Mouse (Mus musculus): ENCODE data around the gene Camk1d. TPM values are rescaled to one million over a fixed set of nuclear protein-coding genes. Genes with fewer than 3 reads are reported as not detected.

Camk1d gene
- polyA plus RNA-seq (2016; fragmentation: Nextera tagmentation; extraction: Ambion mirVana) = 2.2 and 3.1 TPM in 2 replicates

GRCm38 (mm10) chr2:5714211-5715053, at the start of gene Camk1d:
Camk1d (minus strand) TSS chr2:5714515.
- Histone ChIP-seq H3K4me3 (peak within 1 kb of the TSS; percentile 76), H3K4me1 (replicated peaks) (peaks cover 12% of the 10 kb centered on the region; the same call in 1 of the 2 replicates), H3K27me3 (replicated peaks) (peaks cover 35% of the 10 kb centered on the region), H3K4me2 (peak within 1 kb of the TSS; percentile 90), H3K36me3 (no peaks in the 10 kb centered on the region), H3K27ac (ENCODE audit: poor library complexity, severe bottlenecking) (no peak within 1 kb of the TSS), H3K9ac (peak within 1 kb of the TSS; percentile 64), H3K9me3 (replicated peaks) (peaks cover 8% of the 10 kb centered on the region)
- WGBS = under 1% methylated on average over 73 of the region's 80 CpGs
- ATAC-seq (ENCODE audit: insufficient number of reproducible peaks, low FRiP score) = peak; percentile 78

- Histone ChIP-seq H3K4me2 (no peak overlapping the region), H3K4me1 (replicated peaks) (no peaks in the 10 kb centered on the region), H3K27ac (ENCODE audit: poor library complexity, severe bottlenecking) (no peak overlapping the region), H3K4me3 (no peak overlapping the region), H3K27me3 (replicated peaks) (no peaks in the 10 kb centered on the region), H3K36me3 (no peaks in the 10 kb centered on the region), H3K9me3 (replicated peaks) (no peaks in the 10 kb centered on the region), H3K9ac (no peak overlapping the region)
- ATAC-seq (ENCODE audit: insufficient number of reproducible peaks, low FRiP score) = no peak
- WGBS = 94% methylated on average over 3 of the region's 3 CpGs
Measured at GRCm38 (mm10) chr2:5762031-5762430, 47.7 kb upstream of the Camk1d start.

- no peaks in the 10 kb centered on the region for H3K9me3 ChIP-seq (replicated peaks)
- no peak overlapping the region for H3K4me2 ChIP-seq
- H3K27ac ChIP-seq (ENCODE audit: poor library complexity, severe bottlenecking) = no peak overlapping the region
- WGBS = 87% methylated on average over 8 of the region's 8 CpGs
- ATAC-seq (ENCODE audit: insufficient number of reproducible peaks, low FRiP score) = no peak
- H3K4me3 ChIP-seq = no peak overlapping the region
- H3K9ac ChIP-seq = no peak overlapping the region
- no peaks in the 10 kb centered on the region for H3K4me1 ChIP-seq (replicated peaks)
- no peaks in the 10 kb centered on the region for H3K27me3 ChIP-seq (replicated peaks)
- H3K36me3 ChIP-seq = no peaks in the 10 kb centered on the region
Measured at GRCm38 (mm10) chr2:5760479-5761008, 46.2 kb upstream of the Camk1d start.

GRCm38 (mm10) chr2:5758569-5758968, 44.3 kb upstream of the Camk1d start:
- Histone ChIP-seq H3K27ac (ENCODE audit: poor library complexity, severe bottlenecking) (no peak overlapping the region), H3K9me3 (replicated peaks) (no peaks in the 10 kb centered on the region), H3K4me2 (no peak overlapping the region), H3K9ac (no peak overlapping the region), H3K36me3 (no peaks in the 10 kb centered on the region), H3K4me1 (replicated peaks) (no peaks in the 10 kb centered on the region), H3K27me3 (replicated peaks) (no peaks in the 10 kb centered on the region), H3K4me3 (no peak overlapping the region)
- ATAC-seq (ENCODE audit: insufficient number of reproducible peaks, low FRiP score) = no peak
- WGBS = 82% methylated on average over 2 of the region's 2 CpGs

GRCm38 (mm10) chr2:5750872-5751271, 36.6 kb upstream of the Camk1d start:
- 78% methylated on average over 3 of the region's 3 CpGs for WGBS
- no peak overlapping the region for H3K4me3 ChIP-seq
- ATAC-seq (ENCODE audit: insufficient number of reproducible peaks, low FRiP score) = no peak
- no peaks in the 10 kb centered on the region for H3K27me3 ChIP-seq (replicated peaks)
- no peak overlapping the region for H3K4me2 ChIP-seq
- H3K4me1 ChIP-seq (replicated peaks) = no peaks in the 10 kb centered on the region
- H3K9me3 ChIP-seq (replicated peaks) = no peaks in the 10 kb centered on the region
- no peak overlapping the region for H3K27ac ChIP-seq (ENCODE audit: poor library complexity, severe bottlenecking)
- no peak overlapping the region for H3K9ac ChIP-seq
- H3K36me3 ChIP-seq = no peaks in the 10 kb centered on the region

GRCm38 (mm10) chr2:5749210-5749609, 34.9 kb upstream of the Camk1d start:
- Histone ChIP-seq H3K27ac (ENCODE audit: poor library complexity, severe bottlenecking) (no peak overlapping the region), H3K4me3 (no peak overlapping the region), H3K27me3 (replicated peaks) (no peaks in the 10 kb centered on the region), H3K4me1 (replicated peaks) (no peaks in the 10 kb centered on the region), H3K4me2 (no peak overlapping the region), H3K36me3 (no peaks in the 10 kb centered on the region), H3K9me3 (replicated peaks) (no peaks in the 10 kb centered on the region), H3K9ac (no peak overlapping the region)
- no peak for ATAC-seq (ENCODE audit: insufficient number of reproducible peaks, low FRiP score)
- WGBS = 68% methylated on average over 6 of the region's 6 CpGs

- Histone ChIP-seq H3K9me3 (replicated peaks) (no peaks in the 10 kb centered on the region), H3K4me1 (replicated peaks) (no peaks in the 10 kb centered on the region), H3K27me3 (replicated peaks) (no peaks in the 10 kb centered on the region), H3K36me3 (no peaks in the 10 kb centered on the region), H3K4me3 (no peak overlapping the region), H3K4me2 (no peak overlapping the region), H3K27ac (ENCODE audit: poor library complexity, severe bottlenecking) (no peak overlapping the region), H3K9ac (no peak overlapping the region)
- WGBS = 71% methylated on average over 5 of the region's 5 CpGs
- no peak for ATAC-seq (ENCODE audit: insufficient number of reproducible peaks, low FRiP score)
Measured at GRCm38 (mm10) chr2:5747545-5748043, 33.3 kb upstream of the Camk1d start.

- Histone ChIP-seq H3K9ac (no peak overlapping the region), H3K4me1 (replicated peaks) (no peaks in the 10 kb centered on the region), H3K27ac (ENCODE audit: poor library complexity, severe bottlenecking) (no peak overlapping the region), H3K4me2 (no peak overlapping the region), H3K36me3 (no peaks in the 10 kb centered on the region), H3K4me3 (no peak overlapping the region), H3K27me3 (replicated peaks) (no peaks in the 10 kb centered on the region), H3K9me3 (replicated peaks) (no peaks in the 10 kb centered on the region)
- no peak for ATAC-seq (ENCODE audit: insufficient number of reproducible peaks, low FRiP score)
- WGBS = 67% methylated on average over 12 of the region's 12 CpGs
Measured at GRCm38 (mm10) chr2:5746529-5746928, 32.2 kb upstream of the Camk1d start.

- Histone ChIP-seq H3K4me1 (replicated peaks) (no peaks in the 10 kb centered on the region), H3K9me3 (replicated peaks) (no peaks in the 10 kb centered on the region), H3K4me2 (no peak overlapping the region), H3K36me3 (no peaks in the 10 kb centered on the region), H3K9ac (no peak overlapping the region), H3K27ac (ENCODE audit: poor library complexity, severe bottlenecking) (no peak overlapping the region), H3K4me3 (no peak overlapping the region), H3K27me3 (replicated peaks) (no peaks in the 10 kb centered on the region)
- no peak for ATAC-seq (ENCODE audit: insufficient number of reproducible peaks, low FRiP score)
- WGBS = 77% methylated on average over 8 of the region's 8 CpGs
Measured at GRCm38 (mm10) chr2:5743886-5744285, 29.6 kb upstream of the Camk1d start.

GRCm38 (mm10) chr2:5740913-5741312, 26.6 kb upstream of the Camk1d start:
- WGBS = 78% methylated on average over 1 of the region's 1 CpGs
- Histone ChIP-seq H3K27ac (ENCODE audit: poor library complexity, severe bottlenecking) (no peak overlapping the region), H3K9ac (no peak overlapping the region), H3K9me3 (replicated peaks) (no peaks in the 10 kb centered on the region), H3K4me1 (replicated peaks) (no peaks in the 10 kb centered on the region), H3K4me2 (no peak overlapping the region), H3K27me3 (replicated peaks) (no peaks in the 10 kb centered on the region), H3K36me3 (no peaks in the 10 kb centered on the region), H3K4me3 (no peak overlapping the region)
- no peak for ATAC-seq (ENCODE audit: insufficient number of reproducible peaks, low FRiP score)

GRCm38 (mm10) chr2:5735881-5736280, 21.6 kb upstream of the Camk1d start:
- no peaks in the 10 kb centered on the region for H3K4me1 ChIP-seq (replicated peaks)
- no peak overlapping the region for H3K4me3 ChIP-seq
- H3K36me3 ChIP-seq = no peaks in the 10 kb centered on the region
- H3K27me3 ChIP-seq (replicated peaks) = no peaks in the 10 kb centered on the region
- H3K27ac ChIP-seq (ENCODE audit: poor library complexity, severe bottlenecking) = no peak overlapping the region
- no peak overlapping the region for H3K4me2 ChIP-seq
- no peak overlapping the region for H3K9ac ChIP-seq
- ATAC-seq (ENCODE audit: insufficient number of reproducible peaks, low FRiP score) = no peak
- 28% methylated on average over 2 of the region's 2 CpGs for WGBS
- H3K9me3 ChIP-seq (replicated peaks) = no peaks in the 10 kb centered on the region

Measured in heart, embryonic 12.5 days (tissue).